Mouse (Mus musculus): ENCODE measurements around the gene Ncbp3.
A peak's percentile ranks its signal among the peaks of the same experiment; 100 is the strongest.

GRCm38 (mm10) chr11:73131020-73131419 lies 83.4 kb downstream of the Ncbp3 start:
- TF ChIP-seq CTCF (IDR thresholded peaks at IDR 0.05; ENCODE audit: low read depth) (peak; percentile 57), EP300 (IDR thresholded peaks at IDR 0.05; ENCODE audit: low read depth) (no peak)

Measured in heart, postnatal 0 days (tissue).